ENCODE assay signal across 20 mouse cellular contexts in the genomic region with DNA sequence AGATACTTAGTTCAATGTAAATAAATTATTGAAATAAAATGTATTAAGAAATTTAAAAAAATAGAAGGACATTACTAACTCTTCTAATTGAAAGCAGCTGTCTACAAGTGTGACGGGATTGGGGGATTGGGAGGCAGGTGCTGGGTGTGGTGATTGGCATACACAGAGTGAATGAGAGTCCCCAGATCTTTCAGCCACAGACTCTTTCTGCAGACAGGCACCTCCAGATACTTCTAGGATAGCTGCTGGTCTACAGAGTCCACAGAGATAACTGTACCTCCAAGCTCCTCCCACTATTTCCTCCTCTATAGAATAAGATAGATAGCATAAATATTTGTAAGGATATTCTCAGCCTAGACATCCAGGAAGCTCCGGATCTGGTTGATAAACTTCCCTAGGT.
"Had no signal": no experiment of that assay in that cellular context is flagged by ENCODE, and none has a peak within 500 bp of the region (broad histone marks: within the 10 kb centered on the region; RNA-seq: fewer than 3 reads in every experiment).

No protein-coding gene starts in this region.

- H3K9ac ChIP-seq: limb, embryonic 13.5 days; lung, embryonic 14.5 days; midbrain, embryonic 12.5 days; midbrain, embryonic 15.5 days; neural tube, embryonic 12.5 days; neural tube, embryonic 15.5 days had no signal

- H3K36me3 ChIP-seq: limb, embryonic 10.5 days; limb, embryonic 13.5 days; midbrain, embryonic 12.5 days; midbrain, embryonic 15.5 days; neural tube, embryonic 12.5 days; neural tube, embryonic 15.5 days had no signal

- H3K4me3 ChIP-seq: layer of hippocampus, adult 2 months; limb, embryonic 10.5 days; limb, embryonic 13.5 days; midbrain, embryonic 12.5 days; midbrain, embryonic 15.5 days; neural tube, embryonic 12.5 days; neural tube, embryonic 15.5 days had no signal

- ATAC-seq: hindbrain, postnatal 0 days; inflammation-experienced regulatory T-cells, adult 6 months; intestine, embryonic 16.5 days; lung, postnatal 0 days; midbrain, embryonic 15.5 days had no signal

- H3K9me3 ChIP-seq: limb, embryonic 10.5 days; limb, embryonic 13.5 days; midbrain, embryonic 12.5 days; midbrain, embryonic 15.5 days; neural tube, embryonic 12.5 days; neural tube, embryonic 15.5 days had no signal

- H3K27me3 ChIP-seq: limb, embryonic 13.5 days; midbrain, embryonic 15.5 days; neural tube, embryonic 12.5 days had no signal

- H3K27ac ChIP-seq: hindbrain, postnatal 0 days; kidney, postnatal 0 days; layer of hippocampus, adult 2 months; limb, embryonic 10.5 days; limb, embryonic 13.5 days; midbrain, embryonic 12.5 days; midbrain, embryonic 15.5 days; neural tube, embryonic 12.5 days; neural tube, embryonic 15.5 days had no signal

- DNase-seq: kidney, adult 2 months; kidney, postnatal 25 days; layer of hippocampus, adult 9-11 months; lung, embryonic 14.5 days; lung, postnatal 36 days; retina, postnatal 1 day; thymus, adult 18-20 months; thymus, postnatal 36 days had no signal

- H3K4me2 ChIP-seq: limb, embryonic 13.5 days; lung, embryonic 14.5 days; midbrain, embryonic 12.5 days; midbrain, embryonic 15.5 days; neural tube, embryonic 12.5 days; neural tube, embryonic 15.5 days had no signal
